Mouse (Mus musculus): ENCODE measurements around the gene Med10. TPM values are rescaled to one million over a fixed set of nuclear protein-coding genes. Genes with fewer than 3 reads are reported as not detected.

Gene Med10
- polyA plus RNA-seq, 1 experiment from 2014 or later: 46.9 TPM

GRCm38 (mm10) chr13:69823920-69824637, 21.9 kb downstream of the Med10 start:
- TF ChIP-seq EP300 (IDR thresholded peaks at IDR 0.05; ENCODE audit: low read depth): no peak
- no peak for TF ChIP-seq CTCF (IDR thresholded peaks at IDR 0.05; ENCODE audit: low read depth)
- no peaks in the 10 kb centered on the region for H3K27me3 ChIP-seq (ENCODE audit: insufficient read depth, low read length)

GRCm38 (mm10) chr13:69825396-69826095, 23.4 kb downstream of the Med10 start:
- H3K36me3 ChIP-seq (replicated peaks; ENCODE audit: insufficient read depth, low read length): no peaks in the 10 kb centered on the region
- 31% methylated on average over 8 of the region's 8 CpGs for WGBS (ENCODE audit: insufficient replicate concordance)
- no peaks in the 10 kb centered on the region for H3K27me3 ChIP-seq (ENCODE audit: insufficient read depth, low read length)
- H3K4me3 ChIP-seq (ENCODE audit: low read depth, low read length): no peak overlapping the region
- no peak overlapping the region for H3K4me2 ChIP-seq (ENCODE audit: low read depth, low read length)
- no peak overlapping the region for H3K27ac ChIP-seq (ENCODE audit: low read depth)
- no peak for TF ChIP-seq CTCF (IDR thresholded peaks at IDR 0.05; ENCODE audit: low read depth)
- TF ChIP-seq EP300 (IDR thresholded peaks at IDR 0.05; ENCODE audit: low read depth): no peak
- no peaks in the 10 kb centered on the region for H3K9me3 ChIP-seq (ENCODE audit: low read length)
- H3K9ac ChIP-seq (replicated peaks): no peak overlapping the region
- ATAC-seq (no peak), DNase-seq (no peak)
- H3K4me1 ChIP-seq (ENCODE audit: insufficient read depth): no peaks in the 10 kb centered on the region

More at GRCm38 (mm10) chr13:69823920-69824637, 21.9 kb downstream of the Med10 start:
- H3K9ac ChIP-seq (replicated peaks): no peak overlapping the region
- no peaks in the 10 kb centered on the region for H3K9me3 ChIP-seq (ENCODE audit: low read length)
- ATAC-seq (no peak), DNase-seq (no peak)
- no peaks in the 10 kb centered on the region for H3K36me3 ChIP-seq (replicated peaks; ENCODE audit: insufficient read depth, low read length)
- no peak overlapping the region for H3K4me3 ChIP-seq (ENCODE audit: low read depth, low read length)
- no peak overlapping the region for H3K4me2 ChIP-seq (ENCODE audit: low read depth, low read length)
- no peaks in the 10 kb centered on the region for H3K4me1 ChIP-seq (ENCODE audit: insufficient read depth)
- no peak overlapping the region for H3K27ac ChIP-seq (ENCODE audit: low read depth)
- 76% methylated on average over 19 of the region's 19 CpGs for WGBS (ENCODE audit: insufficient replicate concordance)

- Histone ChIP-seq H3K4me1 (ENCODE audit: insufficient read depth) (no peaks in the 10 kb centered on the region), H3K27me3 (ENCODE audit: insufficient read depth, low read length) (no peaks in the 10 kb centered on the region), H3K9me3 (ENCODE audit: low read length) (no peaks in the 10 kb centered on the region), H3K4me3 (ENCODE audit: low read depth, low read length) (no peak overlapping the region), H3K9ac (replicated peaks) (no peak overlapping the region), H3K4me2 (ENCODE audit: low read depth, low read length) (no peak overlapping the region), H3K27ac (ENCODE audit: low read depth) (no peak overlapping the region), H3K36me3 (replicated peaks; ENCODE audit: insufficient read depth, low read length) (no peaks in the 10 kb centered on the region)
- DNase-seq (no peak), ATAC-seq (no peak)
- no peak for TF ChIP-seq EP300 (IDR thresholded peaks at IDR 0.05; ENCODE audit: low read depth)
- no peak for TF ChIP-seq CTCF (IDR thresholded peaks at IDR 0.05; ENCODE audit: low read depth)
- WGBS (ENCODE audit: insufficient replicate concordance): 82% methylated on average over 8 of the region's 8 CpGs
Measured at GRCm38 (mm10) chr13:69830606-69831005, 28.4 kb downstream of the Med10 start.

DNA sequence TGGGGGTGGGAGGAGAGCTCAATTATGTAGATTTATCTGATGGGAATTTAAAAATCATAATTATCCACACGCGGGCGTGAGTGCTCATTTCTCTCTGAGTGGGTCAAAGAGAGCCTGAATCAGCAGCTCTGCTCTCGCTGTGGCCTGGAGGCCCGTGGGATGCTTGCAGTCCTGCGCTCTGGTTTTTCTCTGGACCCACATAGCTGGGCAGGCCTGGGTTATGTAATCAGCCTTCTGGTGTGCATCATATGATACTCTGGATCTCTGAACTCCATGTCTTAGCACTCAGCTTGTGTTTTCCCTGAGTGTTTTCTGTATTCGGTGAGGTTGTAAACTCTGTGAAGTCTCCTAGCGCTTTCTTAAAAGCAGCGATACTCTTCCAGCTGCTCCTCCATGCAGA, 30.4 kb downstream of the Med10 start:
- Histone ChIP-seq H3K36me3 (replicated peaks; ENCODE audit: insufficient read depth, low read length) (no peaks in the 10 kb centered on the region), H3K27ac (ENCODE audit: low read depth) (no peak overlapping the region), H3K4me3 (ENCODE audit: low read depth, low read length) (no peak overlapping the region), H3K27me3 (ENCODE audit: insufficient read depth, low read length) (no peaks in the 10 kb centered on the region), H3K9me3 (ENCODE audit: low read length) (no peaks in the 10 kb centered on the region), H3K4me1 (ENCODE audit: insufficient read depth) (no peaks in the 10 kb centered on the region), H3K9ac (replicated peaks) (no peak overlapping the region), H3K4me2 (ENCODE audit: low read depth, low read length) (no peak overlapping the region)
- 79% methylated on average over 9 of the region's 9 CpGs for WGBS (ENCODE audit: insufficient replicate concordance)
- no peak for TF ChIP-seq EP300 (IDR thresholded peaks at IDR 0.05; ENCODE audit: low read depth)
- no peak for TF ChIP-seq CTCF (IDR thresholded peaks at IDR 0.05; ENCODE audit: low read depth)
- DNase-seq (no peak), ATAC-seq (no peak)

- ATAC-seq (no peak), DNase-seq (no peak)
- no peaks in the 10 kb centered on the region for H3K27me3 ChIP-seq (ENCODE audit: insufficient read depth, low read length)
- no peak overlapping the region for H3K9ac ChIP-seq (replicated peaks)
- no peak overlapping the region for H3K4me3 ChIP-seq (ENCODE audit: low read depth, low read length)
- H3K36me3 ChIP-seq (replicated peaks; ENCODE audit: insufficient read depth, low read length): no peaks in the 10 kb centered on the region
- WGBS (ENCODE audit: insufficient replicate concordance): 78% methylated on average over 11 of the region's 11 CpGs
- TF ChIP-seq EP300 (IDR thresholded peaks at IDR 0.05; ENCODE audit: low read depth): no peak
- no peak for TF ChIP-seq CTCF (IDR thresholded peaks at IDR 0.05; ENCODE audit: low read depth)
- H3K4me2 ChIP-seq (ENCODE audit: low read depth, low read length): no peak overlapping the region
- H3K9me3 ChIP-seq (ENCODE audit: low read length): no peaks in the 10 kb centered on the region
- H3K4me1 ChIP-seq (ENCODE audit: insufficient read depth): no peaks in the 10 kb centered on the region
- no peak overlapping the region for H3K27ac ChIP-seq (ENCODE audit: low read depth)
Measured at GRCm38 (mm10) chr13:69833416-69833815, 31.2 kb downstream of the Med10 start.

DNA sequence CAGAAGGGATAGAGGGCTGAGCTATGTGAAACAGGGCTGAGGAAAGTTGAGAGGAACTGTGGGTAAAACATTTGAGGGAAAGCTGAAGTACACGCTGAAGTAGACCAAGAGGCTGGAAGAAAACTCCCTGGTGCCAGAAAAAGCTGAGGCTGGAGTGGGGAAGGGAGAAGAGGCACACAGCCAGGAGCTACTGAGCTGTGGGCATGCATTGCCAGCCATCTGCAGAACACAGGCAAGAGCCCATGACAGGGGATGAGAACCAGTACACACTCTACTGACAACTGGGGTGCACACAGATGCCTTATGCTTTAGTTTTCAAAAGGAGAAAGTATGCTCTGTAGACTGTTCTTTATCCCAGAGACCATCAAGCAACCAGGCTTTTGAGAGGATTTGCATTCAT, 43.4 kb downstream of the Med10 start:
- no peaks in the 10 kb centered on the region for H3K27me3 ChIP-seq (ENCODE audit: insufficient read depth, low read length)
- H3K36me3 ChIP-seq (replicated peaks; ENCODE audit: insufficient read depth, low read length): no peaks in the 10 kb centered on the region
- H3K27ac ChIP-seq (ENCODE audit: low read depth): no peak overlapping the region
- no peak overlapping the region for H3K9ac ChIP-seq (replicated peaks)
- 82% methylated on average over 1 of the region's 1 CpGs for WGBS (ENCODE audit: insufficient replicate concordance)
- no peak for ATAC-seq
- TF ChIP-seq EP300 (IDR thresholded peaks at IDR 0.05; ENCODE audit: low read depth) (no peak), CTCF (IDR thresholded peaks at IDR 0.05; ENCODE audit: low read depth) (no peak)
- H3K9me3 ChIP-seq (ENCODE audit: low read length): no peaks in the 10 kb centered on the region
- no peak for DNase-seq
- H3K4me2 ChIP-seq (ENCODE audit: low read depth, low read length): no peak overlapping the region
- H3K4me3 ChIP-seq (ENCODE audit: low read depth, low read length): no peak overlapping the region
- no peaks in the 10 kb centered on the region for H3K4me1 ChIP-seq (ENCODE audit: insufficient read depth)
